Comparison of ENCODE assay signal across 8 mouse cellular contexts in genomic region chr14:20294117-20294892, GRCm38 (mm10). TPM values are rescaled to one million over a fixed set of nuclear protein-coding genes. Genes with fewer than 3 reads are reported as not detected.
DNase-seq lines count a peak whose midpoint lies in the region; ATAC-seq and TF ChIP-seq lines count a peak whose summit lies in the region.

Gene Nudt13 (plus strand): TSS chr14:20294697.

- H3K4me2 ChIP-seq in embryonic facial prominence, embryonic 14.5 days (ENCODE audit: low read depth, low read length) = peak within 1 kb of the TSS; percentile 66
- peak within 1 kb of the TSS; percentile 72 for H3K4me2 ChIP-seq in limb, embryonic 13.5 days (replicated peaks)
- peak within 1 kb of the TSS; percentile 72 for H3K4me2 ChIP-seq in midbrain, embryonic 16.5 days (ENCODE audit: low read length)

- H3K4me3 ChIP-seq in embryonic facial prominence, embryonic 14.5 days (ENCODE audit: low read depth, low read length) = peak within 1 kb of the TSS; percentile 47
- peak within 1 kb of the TSS; percentile 72 for H3K4me3 ChIP-seq in heart, adult 2 months
- H3K4me3 ChIP-seq in limb, embryonic 13.5 days = peak within 1 kb of the TSS; percentile 53
- H3K4me3 ChIP-seq in midbrain, embryonic 16.5 days (ENCODE audit: low read depth, low read length) = peak within 1 kb of the TSS; percentile 59

- H3K27me3 ChIP-seq in embryonic facial prominence, embryonic 14.5 days (replicated peaks; ENCODE audit: control insufficient read depth, insufficient read depth, low read length) = no peaks in the 10 kb centered on the region
- H3K27me3 ChIP-seq in heart, adult 2 months (ENCODE audit: control insufficient read depth, insufficient read depth, low read length) = no peaks in the 10 kb centered on the region
- H3K27me3 ChIP-seq in limb, embryonic 13.5 days = no peaks in the 10 kb centered on the region
- H3K27me3 ChIP-seq in midbrain, embryonic 16.5 days (ENCODE audit: control insufficient read depth, insufficient read depth, low read depth, low read length) = no peaks in the 10 kb centered on the region

- H3K27ac ChIP-seq in embryonic facial prominence, embryonic 14.5 days (replicated peaks; ENCODE audit: low read depth, low read length) = no peak within 1 kb of the TSS
- peak within 1 kb of the TSS; percentile 64 for H3K27ac ChIP-seq in heart, adult 2 months
- no peak within 1 kb of the TSS for H3K27ac ChIP-seq in limb, embryonic 13.5 days
- H3K27ac ChIP-seq in midbrain, embryonic 16.5 days (ENCODE audit: low read length) = no peak within 1 kb of the TSS

- ATAC-seq in embryonic facial prominence, embryonic 14.5 days (ENCODE audit: low read depth) = peak; percentile 98
- ATAC-seq in limb, embryonic 13.5 days (ENCODE audit: low FRiP score, low read depth) = peak; percentile 97
- ATAC-seq in midbrain, embryonic 16.5 days = peak; percentile 98

- peak; percentile 93 for DNase-seq in 3T3-L1 (ENCODE audit: low read depth, low spot score)
- DNase-seq in adrenal gland, postnatal 4 days (ENCODE audit: low spot score in 2 of 2) = peak; percentile 24 to 63
- peak; percentile 99 for DNase-seq in embryonic facial prominence, embryonic 14.5 days (ENCODE audit: low spot score)
- DNase-seq in heart, adult 2 months = peak; percentile 76 to 88
- DNase-seq in kidney, adult 8-10 months = peak; percentile 90 to 94
- DNase-seq in spleen, postnatal 10 days (ENCODE audit: low spot score in 2 of 2) = peak; percentile 58 to 81

- intact Hi-C loops in heart, adult 2 months (cut with DNase I) = no loop called here

- TF ChIP-seq CTCF in heart, adult 2 months (IDR thresholded peaks at IDR 0.05) = no peak

- H3K79me2 ChIP-seq in heart, adult 2 months (replicated peaks; ENCODE audit: control insufficient read depth, insufficient read depth, low read length) = no peaks in the 10 kb centered on the region

- TF ChIP-seq EP300 in heart, adult 2 months (IDR thresholded peaks at IDR 0.05; ENCODE audit: insufficient read depth, low read depth, low read length) = peak; percentile 65; the same call in 1 of the 2 replicates

- peak within 1 kb of the TSS; percentile 45 for H3K9ac ChIP-seq in embryonic facial prominence, embryonic 14.5 days (ENCODE audit: low read depth, low read length)
- peak within 1 kb of the TSS; percentile 78 for H3K9ac ChIP-seq in heart, adult 2 months (ENCODE audit: low read depth, low read length)
- H3K9ac ChIP-seq in limb, embryonic 13.5 days = peak within 1 kb of the TSS; percentile 72
- peak within 1 kb of the TSS; percentile 54; the same call in 1 of the 2 replicates for H3K9ac ChIP-seq in midbrain, embryonic 16.5 days (ENCODE audit: low read depth, low read length)

- no peaks in the 10 kb centered on the region for H3K36me3 ChIP-seq in embryonic facial prominence, embryonic 14.5 days (ENCODE audit: control insufficient read depth, insufficient read depth, low read length)
- peaks cover 5% of the 10 kb centered on the region for H3K36me3 ChIP-seq in heart, adult 2 months (ENCODE audit: control insufficient read depth, insufficient read depth, low read length)
- no peaks in the 10 kb centered on the region for H3K36me3 ChIP-seq in limb, embryonic 13.5 days
- no peaks in the 10 kb centered on the region for H3K36me3 ChIP-seq in midbrain, embryonic 16.5 days (ENCODE audit: control insufficient read depth, insufficient read depth, low read length)

- peak; percentile 81 for TF ChIP-seq POLR2A in heart, adult 2 months (IDR thresholded peaks at IDR 0.05; ENCODE audit: insufficient read depth, low read depth, low read length)

- peaks cover 4% of the 10 kb centered on the region; the same call in 1 of the 2 replicates for H3K4me1 ChIP-seq in embryonic facial prominence, embryonic 14.5 days (ENCODE audit: control insufficient read depth, insufficient read depth, low read length)
- peaks cover 3% of the 10 kb centered on the region for H3K4me1 ChIP-seq in heart, adult 2 months (ENCODE audit: control insufficient read depth, insufficient read depth, low read length)
- H3K4me1 ChIP-seq in limb, embryonic 13.5 days = peaks cover 7% of the 10 kb centered on the region; the same call in 1 of the 2 replicates
- peaks cover 6% of the 10 kb centered on the region for H3K4me1 ChIP-seq in midbrain, embryonic 16.5 days (ENCODE audit: control insufficient read depth, insufficient read depth, low read length)

- WGBS in embryonic facial prominence, embryonic 14.5 days = 21% methylated on average over 14 of the region's 14 CpGs
- WGBS in heart, adult 2 months = 22% methylated on average over 14 of the region's 14 CpGs
- WGBS in limb, embryonic 13.5 days = 23% methylated on average over 14 of the region's 14 CpGs
- 23% methylated on average over 14 of the region's 14 CpGs for WGBS in midbrain, embryonic 16.5 days

- H3K9me3 ChIP-seq in embryonic facial prominence, embryonic 14.5 days (ENCODE audit: control insufficient read depth, low read length) = no peaks in the 10 kb centered on the region
- no peaks in the 10 kb centered on the region for H3K9me3 ChIP-seq in limb, embryonic 13.5 days
- no peaks in the 10 kb centered on the region for H3K9me3 ChIP-seq in midbrain, embryonic 16.5 days (replicated peaks; ENCODE audit: control insufficient read depth, low read length, poor library complexity, severe bottlenecking)

RNA-seq across cellular contexts. Expression of gene Nudt13, which starts in this region (rescaled TPM):
- 10 to 100 TPM; 32.8 to 44.5 TPM for total RNA-seq in adrenal gland, postnatal 4 days (2021)
- 11.0 and 13.1 TPM in 2 replicates for polyA plus RNA-seq in embryonic facial prominence, embryonic 14.5 days (2014; fragmentation: Nextera tagmentation; extraction: Ambion mirVana)
- 10 to 100 TPM; 35.7 to 37.7 TPM for total RNA-seq in heart, adult 2 months (2021)
- polyA plus RNA-seq in heart, adult 2 months (2012; rRNA removed) = 27.4 and 34.1 TPM in 2 replicates
- 18.2 and 21.4 TPM in 2 replicates for polyA plus RNA-seq in limb, embryonic 13.5 days (2015; fragmentation: Nextera tagmentation; extraction: Ambion mirVana)
- polyA plus RNA-seq in midbrain, embryonic 16.5 days (2015; fragmentation: Nextera tagmentation; extraction: Ambion mirVana) = 13.9 and 16.3 TPM in 2 replicates

Comparison
In these comparisons a context has a peak if more than half of its experiments do, and no peak if none do; other contexts are left out.
1. DNase-seq: peak in every context shown above with its lines; median percentile 99 in embryonic facial prominence, embryonic 14.5 days; 93 in 3T3-L1; 92 in kidney, adult 8-10 months; 82 in heart, adult 2 months; 70 in spleen, postnatal 10 days; 44 in adrenal gland, postnatal 4 days.